Mouse (Mus musculus): ENCODE measurements around the gene Arhgap19. TPM values are rescaled to one million over a fixed set of nuclear protein-coding genes. Genes with fewer than 3 reads are reported as not detected.

Gene Arhgap19
- total RNA-seq, 2 experiments from 2014 or later, result 1.8 to 2.4 TPM

- DNase-seq, result no peak
- intact Hi-C loops (cut with DNase I), result no loop called here
These were observed 30.8 kb upstream of the Arhgap19 start for GRCm38 (mm10) chr19:41832501-41833201.

GRCm38 (mm10) chr19:41831718-41832391 is 30.0 kb upstream of the Arhgap19 start:
- DNase-seq, result no peak
- intact Hi-C loops (cut with DNase I), result no loop called here

- no peak for DNase-seq
- intact Hi-C loops (cut with DNase I), result no loop called here
These were observed 29.3 kb upstream of the Arhgap19 start for GRCm38 (mm10) chr19:41831101-41831570.

- intact Hi-C loops (cut with DNase I), result no loop called here
- DNase-seq, result peak; percentile 47 to 65
These were observed 28.5 kb upstream of the Arhgap19 start for GRCm38 (mm10) chr19:41830106-41831031.

- DNase-seq, result peak; percentile 88 to 97
These were observed 27.7 kb upstream of the Arhgap19 start, which contains the start of gene Frat1 for GRCm38 (mm10) chr19:41829381-41830105. Gene Frat1 (plus strand): TSS chr19:41829970.

GRCm38 (mm10) chr19:41828941-41829340 is 27.1 kb upstream of the Arhgap19 start:
- intact Hi-C loops (cut with DNase I), result no loop called here

More at GRCm38 (mm10) chr19:41829381-41830105, 27.7 kb upstream of the Arhgap19 start, which contains the start of gene Frat1:
- intact Hi-C loops (cut with DNase I), result no loop called here

GRCm38 (mm10) chr19:41826529-41826928 is 24.7 kb upstream of the Arhgap19 start:
- intact Hi-C loops (cut with DNase I), result no loop called here
- no peak for DNase-seq

More at GRCm38 (mm10) chr19:41828941-41829340, 27.1 kb upstream of the Arhgap19 start:
- no peak for DNase-seq

GRCm38 (mm10) chr19:41824950-41825349 is 23.1 kb upstream of the Arhgap19 start:
- intact Hi-C loops (cut with DNase I), result no loop called here

GRCm38 (mm10) chr19:41822589-41822988 is 20.7 kb upstream of the Arhgap19 start:
- DNase-seq, result no peak
- intact Hi-C loops (cut with DNase I), result no loop called here

More at GRCm38 (mm10) chr19:41824950-41825349, 23.1 kb upstream of the Arhgap19 start:
- no peak for DNase-seq

GRCm38 (mm10) chr19:41821436-41821835 is 19.6 kb upstream of the Arhgap19 start:
- intact Hi-C loops (cut with DNase I), result no loop called here
- no peak for DNase-seq

GRCm38 (mm10) chr19:41818749-41819148 is 16.9 kb upstream of the Arhgap19 start:
- intact Hi-C loops (cut with DNase I), result no loop called here
- DNase-seq, result no peak

- intact Hi-C loops (cut with DNase I), result no loop called here
- DNase-seq, result peak in 1 of 2 experiments; percentile 3
These were observed 15.5 kb upstream of the Arhgap19 start for GRCm38 (mm10) chr19:41817325-41817724.

- intact Hi-C loops (cut with DNase I), result no loop called here
- no peak for DNase-seq
These were observed 15.1 kb upstream of the Arhgap19 start for GRCm38 (mm10) chr19:41816915-41817314.

GRCm38 (mm10) chr19:41816410-41816809 is 14.6 kb upstream of the Arhgap19 start:
- no peak for DNase-seq
- intact Hi-C loops (cut with DNase I), result no loop called here

GRCm38 (mm10) chr19:41813374-41813773 is 11.5 kb upstream of the Arhgap19 start:
- no peak for DNase-seq
- intact Hi-C loops (cut with DNase I), result no loop called here

GRCm38 (mm10) chr19:41812525-41812924 is 10.7 kb upstream of the Arhgap19 start:
- intact Hi-C loops (cut with DNase I), result no loop called here
- DNase-seq, result peak in 1 of 2 experiments; percentile 20

GRCm38 (mm10) chr19:41810074-41810473 is 8.2 kb upstream of the Arhgap19 start:
- intact Hi-C loops (cut with DNase I), result no loop called here
- no peak for DNase-seq

- intact Hi-C loops (cut with DNase I), result no loop called here
- no peak for DNase-seq
These were observed 6.3 kb upstream of the Arhgap19 start for GRCm38 (mm10) chr19:41808104-41808634.

- DNase-seq, result no peak
- intact Hi-C loops (cut with DNase I), result no loop called here
These were observed 5.7 kb upstream of the Arhgap19 start for GRCm38 (mm10) chr19:41807497-41807896.

- intact Hi-C loops (cut with DNase I), result no loop called here
- no peak for DNase-seq
These were observed 4.0 kb upstream of the Arhgap19 start for GRCm38 (mm10) chr19:41805831-41806230.
